In genomic region chr14:57230264-57231015, GRCm38 (mm10) we compare ENCODE assay signal across 19 mouse cellular contexts.
DNase-seq lines count a peak whose midpoint lies in the region; ATAC-seq lines count a peak whose summit lies in the region.
"Had no signal": no experiment of that assay in that cellular context is flagged by ENCODE, and none has a peak within 500 bp of the region (broad histone marks: within the 10 kb centered on the region; RNA-seq: fewer than 3 reads in every experiment).

No protein-coding gene starts in this region.

- H3K27me3 ChIP-seq in hindbrain, embryonic 10.5 days (ENCODE audit: insufficient read depth, poor library complexity, severe bottlenecking), result no peaks in the 10 kb centered on the region
- no peaks in the 10 kb centered on the region for H3K27me3 ChIP-seq in hindbrain, embryonic 13.5 days
- no peaks in the 10 kb centered on the region for H3K27me3 ChIP-seq in intestine, embryonic 16.5 days (replicated peaks; ENCODE audit: control insufficient read depth, insufficient read depth, low read length)
- H3K27me3 ChIP-seq in limb, embryonic 10.5 days (ENCODE audit: low read depth, poor library complexity, severe bottlenecking), result no peaks in the 10 kb centered on the region
- H3K27me3 ChIP-seq: embryonic facial prominence, embryonic 15.5 days; hindbrain, embryonic 15.5 days had no signal

- no peaks in the 10 kb centered on the region for H3K36me3 ChIP-seq in hindbrain, embryonic 10.5 days
- no peaks in the 10 kb centered on the region for H3K36me3 ChIP-seq in hindbrain, embryonic 13.5 days
- H3K36me3 ChIP-seq in intestine, embryonic 16.5 days (ENCODE audit: control insufficient read depth, insufficient read depth, low read length), result no peaks in the 10 kb centered on the region
- no peaks in the 10 kb centered on the region for H3K36me3 ChIP-seq in limb, embryonic 10.5 days
- H3K36me3 ChIP-seq: embryonic facial prominence, embryonic 15.5 days; hindbrain, embryonic 15.5 days had no signal

- WGBS in hindbrain, embryonic 10.5 days, result 76% methylated on average over 6 of the region's 6 CpGs
- WGBS in hindbrain, embryonic 13.5 days, result 75% methylated on average over 6 of the region's 6 CpGs
- WGBS in intestine, embryonic 16.5 days, result 48% methylated on average over 6 of the region's 6 CpGs
- WGBS in limb, embryonic 10.5 days, result 81% methylated on average over 6 of the region's 6 CpGs

- H3K4me3 ChIP-seq in hindbrain, embryonic 10.5 days, result no peak overlapping the region
- H3K4me3 ChIP-seq in hindbrain, embryonic 13.5 days, result no peak overlapping the region
- no peak overlapping the region for H3K4me3 ChIP-seq in intestine, embryonic 16.5 days (ENCODE audit: low read length)
- no peak overlapping the region for H3K4me3 ChIP-seq in limb, embryonic 10.5 days
- H3K4me3 ChIP-seq: embryonic facial prominence, embryonic 15.5 days; erythroblast, embryonic 14.5 days; hindbrain, embryonic 15.5 days had no signal

- DNase-seq in hindbrain, embryonic 10.5 days (ENCODE audit: low spot score), result no peak
- DNase-seq in limb, embryonic 10.5 days (ENCODE audit: low spot score), result peak; percentile 16
- DNase-seq in layer of hippocampus, postnatal 10 days (ENCODE audit: low spot score in 2 of 2), result no peak
- no peak for DNase-seq in left cerebral cortex, postnatal 25 days (ENCODE audit: low spot score in 2 of 2)
- no peak for DNase-seq in adrenal gland, postnatal 4 days (ENCODE audit: low spot score in 2 of 2)
- DNase-seq: adrenal gland, adult 2 months; adrenal gland, postnatal 36 days; cerebellum, adult 11 months; cerebellum, adult 8-10 months; cerebellum, postnatal 14 days; embryo, embryonic 11 days; gastrocnemius, postnatal 14 days; heart, postnatal 10 days had no signal

- no peak overlapping the region for H3K9ac ChIP-seq in hindbrain, embryonic 13.5 days
- no peak overlapping the region for H3K9ac ChIP-seq in intestine, embryonic 16.5 days (ENCODE audit: low read depth, low read length)
- H3K9ac ChIP-seq: embryonic facial prominence, embryonic 15.5 days; hindbrain, embryonic 15.5 days had no signal

- H3K27ac ChIP-seq in hindbrain, embryonic 10.5 days, result 0 out of 2 replicates have a peak overlapping the region, but pooled peaks have one; percentile 12
- H3K27ac ChIP-seq in hindbrain, embryonic 13.5 days, result no peak overlapping the region
- peak overlapping the region; percentile 54 for H3K27ac ChIP-seq in intestine, embryonic 16.5 days (ENCODE audit: low read length)
- H3K27ac ChIP-seq in limb, embryonic 10.5 days, result no peak overlapping the region
- H3K27ac ChIP-seq: embryonic facial prominence, embryonic 15.5 days; hindbrain, embryonic 15.5 days had no signal

- intact Hi-C loops in left cerebral cortex, postnatal 25 days (cut with DNase I), result no loop called here

- H3K9me3 ChIP-seq in hindbrain, embryonic 10.5 days, result no peaks in the 10 kb centered on the region
- no peaks in the 10 kb centered on the region for H3K9me3 ChIP-seq in hindbrain, embryonic 13.5 days
- no peaks in the 10 kb centered on the region for H3K9me3 ChIP-seq in intestine, embryonic 16.5 days (ENCODE audit: control insufficient read depth, low read length)
- H3K9me3 ChIP-seq in limb, embryonic 10.5 days (replicated peaks), result no peaks in the 10 kb centered on the region
- H3K9me3 ChIP-seq: embryonic facial prominence, embryonic 15.5 days; hindbrain, embryonic 15.5 days had no signal

- H3K4me2 ChIP-seq in hindbrain, embryonic 13.5 days, result no peak overlapping the region
- H3K4me2 ChIP-seq in intestine, embryonic 16.5 days (ENCODE audit: low read depth, low read length), result no peak overlapping the region
- H3K4me2 ChIP-seq: embryonic facial prominence, embryonic 15.5 days; hindbrain, embryonic 15.5 days had no signal

- ATAC-seq in hindbrain, embryonic 13.5 days (ENCODE audit: low FRiP score), result no peak
- ATAC-seq in intestine, embryonic 16.5 days, result peak; percentile 97
- ATAC-seq: forebrain, embryonic 16.5 days had no signal

- peaks cover 8% of the 10 kb centered on the region for H3K4me1 ChIP-seq in hindbrain, embryonic 10.5 days (replicated peaks)
- H3K4me1 ChIP-seq in hindbrain, embryonic 13.5 days (replicated peaks), result 0 out of 2 replicates have a peak, but pooled peaks cover 3% of the 10 kb centered on the region
- no peaks in the 10 kb centered on the region for H3K4me1 ChIP-seq in intestine, embryonic 16.5 days (ENCODE audit: control insufficient read depth, insufficient read depth, low read length)
- peaks cover 7% of the 10 kb centered on the region for H3K4me1 ChIP-seq in limb, embryonic 10.5 days
- H3K4me1 ChIP-seq: hindbrain, embryonic 15.5 days had no signal

Comparison
In these comparisons a context has a peak if more than half of its experiments do, and no peak if none do; other contexts are left out.
1. H3K27ac ChIP-seq: peak in hindbrain, embryonic 10.5 days (single experiment) and intestine, embryonic 16.5 days (single experiment); none in hindbrain, embryonic 13.5 days (single experiment) and limb, embryonic 10.5 days (single experiment).